Mouse (Mus musculus) brain, adult 2 months (tissue): ENCODE results near the gene Grap.

Experiments
- DNase-seq: peaks from one replicate; pipeline ENCODE4 v3.0.0; 2011; ENCODE audit warnings: low read depth, low spot score

The Grap gene

GRCm38 (mm10) chr11:61722077-61722476 is 69.0 kb downstream of the Grap start:
- no peak for DNase-seq
